Mouse (Mus musculus) C2C12 (cell line): ENCODE data around the gene Tek.

Source experiments
- CEBPB ChIP-seq: IDR thresholded peaks from one replicate; pipeline ENCODE4 v1.6.1; 2011; ENCODE audit warnings: low read depth, mild to moderate bottlenecking, control low read depth, moderate library complexity
- CTCF ChIP-seq: IDR thresholded peaks from one replicate; pipeline ENCODE4 v1.5.1; 2011; ENCODE audit not compliant: control insufficient read depth, insufficient read depth, insufficient read length
- USF1 ChIP-seq: IDR thresholded peaks from one replicate; pipeline ENCODE4 v1.6.1; 2011; ENCODE audit warnings: low read depth, mild to moderate bottlenecking, control low read depth, moderate library complexity

- TF ChIP-seq CTCF = no peak
- TF ChIP-seq CEBPB = no peak
- no peak for TF ChIP-seq USF1
These were observed 46.9 kb upstream of the Tek start for GRCm38 (mm10) chr4:94692175-94692574.
